Mouse (Mus musculus) spleen, adult 18-20 months (tissue): ENCODE measurements around the gene Frmd4b.

Source experiments
- DNase-seq, 2 experiments: peaks; one replicate each; pipeline ENCODE4 v3.0.0; 2022; ENCODE audit warnings: mixed read lengths in 2 of 2

Frmd4b gene

GRCm38 (mm10) chr6:97617266-97617743, at the start of gene Frmd4b:
Gene Frmd4b, minus strand, starts transcription at chr6:97617541.
- no peak for DNase-seq

- no peak for DNase-seq
Measured at GRCm38 (mm10) chr6:97666417-97666816, 49.1 kb upstream of the Frmd4b start.

DNA sequence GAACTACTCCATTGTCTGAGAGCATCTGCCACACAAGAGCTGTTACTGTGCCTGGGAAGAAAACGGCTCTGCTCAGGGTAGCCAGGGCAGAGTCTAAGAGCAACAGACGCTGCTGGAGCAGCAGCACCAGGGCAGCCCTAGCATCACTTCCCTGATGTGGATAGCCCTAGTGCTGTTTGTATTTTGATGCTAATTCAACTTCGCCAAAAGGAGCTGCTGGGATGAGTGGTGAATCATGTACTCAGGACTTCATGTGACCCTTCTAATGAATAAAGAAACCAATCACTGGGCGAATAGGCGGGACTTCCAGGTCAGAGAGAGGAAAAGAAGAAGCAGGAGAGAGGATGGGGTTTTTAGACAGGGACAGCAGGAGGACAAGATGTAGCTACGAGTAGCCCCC, 41.6 kb upstream of the Frmd4b start:
- DNase-seq = no peak

DNA sequence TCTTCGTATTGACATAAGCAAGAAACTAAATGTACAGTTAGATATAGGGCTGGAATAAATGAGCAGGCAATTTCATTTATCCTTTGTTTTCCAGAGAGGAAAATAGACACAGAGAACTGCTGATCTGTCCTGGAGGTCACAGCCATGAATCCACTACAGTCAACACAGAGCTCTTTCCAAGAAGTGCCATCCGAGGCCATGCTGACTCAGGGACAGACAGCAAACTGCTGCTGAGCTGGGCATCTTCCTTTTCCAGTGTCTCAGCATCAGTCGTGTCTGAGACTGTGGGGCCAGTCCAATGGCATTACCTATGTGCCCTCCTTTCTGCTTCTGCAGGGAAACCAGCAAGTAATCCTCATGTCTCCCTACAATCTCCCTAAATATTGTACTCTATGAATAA, 38.6 kb upstream of the Frmd4b start:
- DNase-seq = no peak

DNA sequence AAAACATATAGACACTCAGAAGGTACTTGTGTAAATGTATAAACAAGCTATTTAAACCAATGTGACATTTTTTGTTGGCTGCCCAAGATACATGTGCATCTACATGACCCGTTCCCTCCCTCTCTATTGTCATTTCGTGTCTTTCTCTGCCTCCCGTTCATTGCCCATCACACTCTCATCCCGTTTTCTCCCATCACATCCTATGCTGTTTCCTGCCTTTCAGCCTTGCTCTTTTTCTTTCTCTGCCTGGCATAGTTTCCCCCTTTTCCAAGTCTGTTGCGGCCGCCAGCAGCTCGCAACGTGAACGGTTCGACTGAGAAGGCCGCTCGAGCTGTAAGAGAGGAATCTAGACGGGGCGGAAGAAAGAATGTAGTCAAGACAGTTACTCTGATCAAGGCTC, 30.2 kb upstream of the Frmd4b start:
- no peak for DNase-seq

- no peak for DNase-seq
Measured at GRCm38 (mm10) chr6:97623330-97623729, 6.0 kb upstream of the Frmd4b start.

DNA sequence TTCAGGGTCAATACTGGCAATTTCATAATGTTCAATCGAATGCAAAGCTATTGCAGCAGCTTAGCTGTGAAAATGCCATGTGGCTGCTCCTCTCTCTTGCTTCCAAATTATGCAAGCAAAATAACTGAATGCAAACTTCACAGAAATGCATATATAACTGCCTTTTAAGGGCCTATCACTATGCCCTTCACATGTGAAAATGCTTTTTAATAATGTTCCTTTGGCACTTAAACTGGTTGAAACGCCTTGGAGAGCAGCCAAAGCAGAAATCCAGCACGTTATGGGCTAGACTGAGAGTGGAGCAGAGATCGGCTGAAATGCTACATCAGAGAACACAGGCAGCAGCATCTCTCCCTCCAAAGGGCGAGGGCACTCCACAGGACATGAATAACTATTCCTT, 4.9 kb upstream of the Frmd4b start:
- no peak for DNase-seq

DNA sequence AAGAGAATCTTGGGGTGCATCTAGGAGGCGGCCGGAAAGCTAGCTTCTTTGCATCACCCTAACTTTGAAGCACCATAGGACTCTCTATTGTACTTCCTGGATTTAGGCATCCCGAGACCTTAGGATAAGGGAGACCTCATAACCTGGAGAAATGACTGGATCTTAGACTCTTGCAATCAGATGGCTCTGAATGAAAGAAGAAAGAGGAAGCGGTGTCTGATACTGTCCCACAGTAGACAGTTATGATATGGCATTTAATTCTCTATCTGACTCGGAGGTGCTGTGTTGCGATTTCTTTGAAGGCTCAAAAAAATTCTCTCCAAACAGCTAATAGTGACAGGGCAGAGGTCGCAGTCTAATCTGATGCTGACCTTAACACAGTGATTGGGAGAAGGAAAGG, 433 bp upstream of the Frmd4b start:
- no peak for DNase-seq

DNA sequence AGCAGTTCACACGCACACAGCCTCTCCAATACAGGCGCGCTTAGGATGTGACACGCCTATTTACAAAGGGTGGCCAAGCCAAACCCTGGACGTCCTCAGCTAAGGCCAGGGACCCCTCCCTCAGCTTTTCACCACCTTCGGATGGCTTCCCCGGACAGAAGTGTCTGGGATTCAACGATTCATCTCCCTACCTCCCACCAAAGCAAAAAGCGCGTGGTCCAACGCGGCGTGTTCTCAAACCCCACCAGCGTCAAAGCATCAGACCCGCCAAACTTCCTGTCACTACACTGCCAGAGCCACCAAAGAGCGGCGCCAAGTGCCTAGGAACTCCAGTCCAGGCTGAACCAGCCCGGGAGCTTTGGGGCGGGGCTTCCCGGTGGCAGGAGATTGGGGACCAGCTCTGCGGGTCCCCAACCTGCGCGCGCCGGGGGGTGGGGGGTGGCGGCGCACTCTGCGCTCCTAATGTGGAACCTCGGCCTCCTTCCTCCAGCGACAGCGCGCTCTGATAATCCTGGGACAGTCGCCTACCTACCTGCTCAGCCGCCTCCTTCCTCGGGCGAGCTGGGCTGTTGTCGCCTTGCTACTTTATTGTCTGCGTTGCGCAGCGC, 579 bp downstream of the Frmd4b start:
- DNase-seq = no peak

- DNase-seq = no peak
Measured at GRCm38 (mm10) chr6:97615901-97616461, 1.4 kb downstream of the Frmd4b start.

GRCm38 (mm10) chr6:97614179-97614578, 3.2 kb downstream of the Frmd4b start:
- DNase-seq = no peak

GRCm38 (mm10) chr6:97612861-97613260, 4.5 kb downstream of the Frmd4b start:
- no peak for DNase-seq

- DNase-seq = no peak
Measured at GRCm38 (mm10) chr6:97610051-97610450, 7.3 kb downstream of the Frmd4b start.

DNA sequence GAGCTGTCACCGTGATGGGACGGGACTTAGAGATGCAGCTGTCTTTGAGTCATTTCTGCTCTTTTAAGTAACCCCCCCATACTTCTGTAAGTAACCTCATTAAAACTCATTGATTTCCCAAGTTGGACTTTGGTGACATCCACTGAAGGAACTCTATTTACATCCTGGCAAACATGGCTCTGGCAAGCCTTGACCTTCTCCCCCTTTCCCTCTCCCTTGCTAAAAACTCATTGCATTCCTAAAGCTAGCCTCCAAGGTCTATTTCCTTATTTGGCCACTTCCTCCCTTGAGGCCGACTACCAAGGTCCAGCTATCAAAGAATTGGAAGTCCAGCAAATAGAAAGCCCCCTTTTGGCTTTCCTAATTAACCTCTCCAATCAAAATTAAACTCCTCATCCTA, 9.7 kb downstream of the Frmd4b start:
- no peak for DNase-seq

GRCm38 (mm10) chr6:97595218-97595617, 22.1 kb downstream of the Frmd4b start:
- DNase-seq = no peak

- no peak for DNase-seq
Measured at GRCm38 (mm10) chr6:97594589-97594988, 22.8 kb downstream of the Frmd4b start.

DNA sequence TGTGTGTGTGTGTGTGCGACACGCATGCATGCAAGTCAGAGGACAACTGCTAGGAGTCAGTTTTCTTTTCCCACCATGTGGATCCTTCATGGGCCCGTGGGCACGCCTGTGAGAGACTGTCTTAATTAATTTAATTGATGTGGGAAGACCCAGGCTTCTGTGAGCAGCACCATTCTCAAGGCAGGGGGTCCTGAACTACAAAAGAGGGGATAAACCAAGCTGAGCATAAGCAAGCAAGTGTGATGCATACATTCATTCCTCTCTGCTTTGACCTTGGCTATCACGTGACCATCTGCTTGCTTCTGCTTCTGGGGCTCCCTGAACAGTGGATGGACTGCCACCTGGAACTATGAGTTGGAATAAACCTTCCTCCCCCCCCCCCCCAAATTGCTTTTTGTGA, 27.1 kb downstream of the Frmd4b start:
- DNase-seq = no peak

DNA sequence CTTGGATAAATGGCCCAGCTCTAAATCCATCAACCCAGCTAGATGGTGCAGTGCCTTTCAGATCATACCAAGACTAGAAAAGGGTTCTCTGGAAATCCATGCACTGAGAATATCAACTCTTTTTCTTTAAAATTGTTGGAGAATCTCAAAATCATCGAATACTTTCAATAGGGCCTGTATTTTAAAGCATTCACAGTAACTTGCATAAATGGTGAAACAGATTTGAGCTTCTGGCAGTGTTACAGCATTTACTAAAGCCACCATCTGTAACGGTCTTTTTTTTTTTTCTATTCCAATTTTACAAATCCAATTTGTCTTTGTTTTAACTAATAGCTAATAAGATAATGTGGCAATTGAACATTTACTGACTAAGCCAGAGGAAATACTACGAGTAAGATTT, 27.8 kb downstream of the Frmd4b start:
- DNase-seq = no peak

- DNase-seq = no peak
Measured at GRCm38 (mm10) chr6:97589031-97589430, 28.3 kb downstream of the Frmd4b start.

GRCm38 (mm10) chr6:97586606-97587005, 30.7 kb downstream of the Frmd4b start:
- no peak for DNase-seq

- DNase-seq = no peak
Measured at GRCm38 (mm10) chr6:97586024-97586423, 31.3 kb downstream of the Frmd4b start.

DNA sequence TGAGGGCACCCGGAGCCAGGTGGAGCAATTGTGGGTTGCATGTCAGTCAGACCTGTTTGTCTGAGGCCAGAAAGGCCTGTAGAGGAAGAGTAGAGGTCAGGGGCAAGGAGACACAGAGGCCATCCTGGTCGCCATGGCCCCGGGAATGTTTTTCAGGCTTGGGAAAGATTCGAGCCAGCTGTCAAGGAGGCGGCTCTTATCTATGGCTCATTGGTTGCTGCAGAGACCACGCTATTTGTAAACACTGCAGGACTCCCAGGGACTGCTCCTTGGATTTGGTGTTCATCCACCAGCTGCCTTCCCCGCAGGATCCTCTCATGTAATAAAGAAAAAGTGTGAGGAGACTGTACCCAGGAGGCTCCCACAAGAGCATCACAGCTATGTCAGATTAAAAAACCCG, 34.6 kb downstream of the Frmd4b start:
- no peak for DNase-seq

DNA sequence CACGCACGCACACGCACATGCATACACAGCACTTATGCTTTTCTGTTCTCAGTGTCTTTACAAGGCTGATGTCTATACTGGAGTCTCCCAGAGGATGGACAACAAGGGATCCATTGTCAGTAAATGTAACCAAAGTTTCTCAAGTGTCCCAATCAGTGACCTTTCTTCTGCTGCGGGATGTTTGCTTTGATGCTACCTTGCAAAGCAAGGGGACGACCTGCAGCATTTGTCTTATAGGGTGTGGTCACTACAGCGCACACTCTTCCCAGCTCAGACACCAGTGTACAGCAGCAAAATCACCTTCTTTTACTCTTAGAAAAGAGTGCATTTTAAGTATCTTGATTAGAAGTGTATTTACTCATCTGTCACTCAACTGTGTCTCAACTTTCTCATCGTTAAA, 35.4 kb downstream of the Frmd4b start:
- no peak for DNase-seq

DNA sequence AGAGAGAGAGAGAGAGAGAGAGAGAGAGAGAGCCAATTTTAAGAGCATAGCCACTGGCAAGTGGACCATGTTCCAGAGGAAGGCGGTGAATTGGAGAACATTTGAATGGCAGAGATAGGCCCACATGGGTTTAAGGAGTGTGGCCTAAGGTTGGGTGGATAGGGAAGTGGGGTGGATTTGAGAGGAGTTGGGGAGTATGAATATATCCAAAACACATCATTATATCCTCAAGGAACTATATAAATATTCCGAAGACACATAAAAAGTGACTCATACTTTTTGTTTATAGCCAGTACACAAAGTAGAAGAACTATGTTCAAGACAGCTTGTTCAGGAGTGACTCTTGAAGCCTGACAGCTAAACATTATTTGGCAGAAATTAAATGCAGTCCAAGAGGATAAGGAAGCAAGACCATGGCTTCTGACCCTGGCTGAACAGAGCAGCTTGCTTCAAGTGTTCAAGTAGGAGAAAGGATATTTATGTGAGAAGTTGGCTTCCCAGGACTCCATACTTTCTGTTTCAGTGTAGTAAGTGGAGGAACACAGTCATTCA, 36.8 kb downstream of the Frmd4b start:
- no peak for DNase-seq

GRCm38 (mm10) chr6:97579704-97580103, 37.6 kb downstream of the Frmd4b start:
- DNase-seq = no peak
